Mouse (Mus musculus): ENCODE measurements around the gene Glod4. TPM values are rescaled to one million over a fixed set of nuclear protein-coding genes. Genes with fewer than 3 reads are reported as not detected.

Gene Glod4
- polyA plus RNA-seq, 1 experiment: 1.6 TPM

DNA sequence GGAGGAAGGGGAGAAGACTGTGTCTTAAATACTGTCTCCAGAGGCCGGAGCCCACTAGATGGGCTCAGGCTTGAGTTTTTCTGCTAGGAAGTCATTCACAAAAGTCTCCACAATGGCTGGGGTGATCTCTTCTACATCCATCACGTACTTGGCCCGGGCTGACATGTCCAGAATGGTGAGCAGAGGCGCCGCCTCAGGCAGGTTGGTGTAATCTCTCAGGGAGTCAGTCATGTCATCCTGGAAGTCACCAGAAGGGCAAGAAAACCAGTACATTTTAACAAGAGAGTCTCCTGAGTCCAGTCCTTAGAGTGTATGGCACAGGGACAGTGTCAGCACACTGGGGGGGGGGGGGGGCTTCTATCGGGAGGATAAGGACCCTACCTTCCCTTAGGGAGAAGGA, 15.0 kb upstream of the Glod4 start:
- WGBS: 79% methylated on average over 6 of the region's 6 CpGs
- Histone ChIP-seq H3K36me3 (ENCODE audit: control insufficient read depth, insufficient read depth, low read length) (no peaks in the 10 kb centered on the region), H3K27ac (ENCODE audit: insufficient read depth, low read depth, low read length) (no peak overlapping the region), H3K4me3 (ENCODE audit: low read depth, low read length) (no peak overlapping the region), H3K27me3 (ENCODE audit: control insufficient read depth, insufficient read depth, low read length) (no peaks in the 10 kb centered on the region), H3K4me1 (ENCODE audit: control insufficient read depth, insufficient read depth, insufficient read length, low read length) (no peaks in the 10 kb centered on the region; the same call in 1 of the 2 replicates)
- no peak for TF ChIP-seq POLR2A (IDR thresholded peaks at IDR 0.05; ENCODE audit: low read depth, low read length)
- TF ChIP-seq CTCF (IDR thresholded peaks at IDR 0.05; ENCODE audit: extremely low read depth, insufficient read length, insufficient replicate concordance, low read depth, low read length): no peak

DNA sequence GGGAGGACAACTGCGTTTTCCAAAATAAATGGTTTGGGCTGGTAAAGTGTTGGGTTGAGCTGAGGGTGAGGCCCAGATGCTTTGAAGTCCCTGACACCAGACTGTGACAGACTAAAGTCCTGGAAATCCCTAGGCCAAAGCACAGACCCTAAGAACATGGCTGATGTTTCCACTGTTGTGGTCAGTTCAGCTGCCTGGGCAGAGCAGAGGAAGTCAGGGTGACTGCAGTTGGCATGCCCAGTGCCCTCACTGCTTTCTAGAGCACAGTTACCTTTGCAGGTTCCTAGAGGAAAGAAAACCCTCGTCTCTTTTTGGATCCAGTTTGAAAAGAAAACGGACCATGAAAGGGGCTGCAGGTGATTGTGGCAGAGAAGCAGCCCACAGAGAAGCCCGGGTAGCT, 13.9 kb upstream of the Glod4 start:
- Histone ChIP-seq H3K4me3 (ENCODE audit: low read depth, low read length) (no peak overlapping the region), H3K36me3 (ENCODE audit: control insufficient read depth, insufficient read depth, low read length) (no peaks in the 10 kb centered on the region), H3K27ac (ENCODE audit: insufficient read depth, low read depth, low read length) (no peak overlapping the region), H3K4me1 (ENCODE audit: control insufficient read depth, insufficient read depth, insufficient read length, low read length) (no peaks in the 10 kb centered on the region; the same call in 1 of the 2 replicates), H3K27me3 (ENCODE audit: control insufficient read depth, insufficient read depth, low read length) (no peaks in the 10 kb centered on the region)
- 81% methylated on average over 4 of the region's 4 CpGs for WGBS
- no peak for TF ChIP-seq POLR2A (IDR thresholded peaks at IDR 0.05; ENCODE audit: low read depth, low read length)
- TF ChIP-seq CTCF (IDR thresholded peaks at IDR 0.05; ENCODE audit: extremely low read depth, insufficient read length, insufficient replicate concordance, low read depth, low read length): no peak

DNA sequence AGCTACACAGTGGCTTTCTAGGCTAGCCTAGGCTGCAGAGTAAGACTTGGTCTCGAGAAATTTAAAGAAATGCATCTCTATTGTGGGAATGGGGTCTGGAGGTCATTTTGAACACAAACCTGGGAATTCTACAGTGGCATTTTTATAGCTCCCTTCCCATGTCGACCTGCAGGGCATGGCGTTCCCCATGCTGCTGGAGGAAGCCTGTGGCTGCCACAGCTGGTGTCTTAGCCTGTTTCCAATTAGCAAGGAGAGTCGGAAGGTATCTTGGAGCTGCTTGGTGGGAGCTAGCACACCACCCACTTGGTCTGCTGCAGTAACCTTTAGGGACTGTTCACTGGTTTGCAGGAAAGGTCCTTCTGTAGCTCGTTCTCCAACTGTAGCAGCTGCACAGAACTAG, 12.6 kb upstream of the Glod4 start:
- WGBS: 61% methylated on average over 5 of the region's 5 CpGs
- TF ChIP-seq CTCF (IDR thresholded peaks at IDR 0.05; ENCODE audit: extremely low read depth, insufficient read length, insufficient replicate concordance, low read depth, low read length) (no peak), POLR2A (IDR thresholded peaks at IDR 0.05; ENCODE audit: low read depth, low read length) (no peak)
- Histone ChIP-seq H3K27ac (ENCODE audit: insufficient read depth, low read depth, low read length) (no peak overlapping the region), H3K27me3 (ENCODE audit: control insufficient read depth, insufficient read depth, low read length) (no peaks in the 10 kb centered on the region), H3K4me3 (ENCODE audit: low read depth, low read length) (no peak overlapping the region), H3K4me1 (ENCODE audit: control insufficient read depth, insufficient read depth, insufficient read length, low read length) (no peaks in the 10 kb centered on the region; the same call in 1 of the 2 replicates), H3K36me3 (ENCODE audit: control insufficient read depth, insufficient read depth, low read length) (peaks cover 1% of the 10 kb centered on the region; the same call in 1 of the 2 replicates)

DNA sequence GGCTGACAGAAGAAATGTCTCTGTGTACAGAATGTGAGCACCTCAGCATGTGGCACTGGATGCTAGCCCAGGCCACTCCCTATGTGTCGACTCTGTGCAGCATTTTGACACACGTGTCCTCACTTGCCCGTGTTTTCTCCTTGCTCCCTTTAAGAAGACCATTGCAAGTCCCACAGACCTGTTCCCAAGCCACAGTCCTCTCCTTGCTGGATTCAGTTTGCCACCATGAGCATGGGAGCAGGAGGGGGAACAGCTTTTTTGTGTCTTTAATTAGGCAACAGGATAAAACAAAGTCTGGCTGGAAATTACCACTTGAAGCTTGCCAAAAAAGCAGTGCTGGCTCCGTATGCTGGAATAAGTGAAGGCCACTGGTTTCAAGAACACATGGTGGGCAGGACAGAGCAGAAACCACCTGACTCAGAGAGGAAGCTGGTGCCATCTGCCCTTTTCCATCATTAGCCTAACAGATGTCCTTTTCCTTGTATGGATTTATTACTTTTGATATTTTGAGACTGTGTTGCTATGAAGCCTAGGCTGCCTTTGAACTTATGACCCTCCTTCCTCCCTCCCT, 12.0 kb upstream of the Glod4 start:
- Histone ChIP-seq H3K27ac (ENCODE audit: insufficient read depth, low read depth, low read length) (no peak overlapping the region; the same call in 1 of the 2 replicates), H3K4me1 (ENCODE audit: control insufficient read depth, insufficient read depth, insufficient read length, low read length) (no peaks in the 10 kb centered on the region; the same call in 1 of the 2 replicates), H3K27me3 (ENCODE audit: control insufficient read depth, insufficient read depth, low read length) (no peaks in the 10 kb centered on the region), H3K36me3 (ENCODE audit: control insufficient read depth, insufficient read depth, low read length) (peaks cover 4% of the 10 kb centered on the region; the same call in 1 of the 2 replicates), H3K4me3 (ENCODE audit: low read depth, low read length) (no peak overlapping the region)
- no peak for TF ChIP-seq CTCF (IDR thresholded peaks at IDR 0.05; ENCODE audit: extremely low read depth, insufficient read length, insufficient replicate concordance, low read depth, low read length)
- no peak for TF ChIP-seq POLR2A (IDR thresholded peaks at IDR 0.05; ENCODE audit: low read depth, low read length)
- WGBS: 49% methylated on average over 4 of the region's 4 CpGs

DNA sequence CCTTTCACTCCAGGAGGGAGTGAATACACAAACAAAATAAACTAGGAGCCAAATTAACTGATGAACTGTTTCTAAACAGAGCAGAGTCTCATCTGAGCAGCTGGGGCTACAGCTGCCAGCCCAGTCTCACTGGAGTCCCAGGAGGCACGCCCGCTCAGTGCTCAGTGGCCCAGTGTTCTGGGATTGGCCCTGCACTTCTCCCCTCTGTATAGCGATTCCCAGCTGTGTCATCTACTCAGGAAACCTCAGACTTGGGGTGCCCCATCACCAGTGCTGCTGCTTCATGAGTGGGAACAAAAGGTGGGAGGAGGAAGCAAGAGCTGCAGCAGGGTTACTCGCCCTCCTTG, 10.4 kb upstream of the Glod4 start:
- peak overlapping the region; percentile 14; the same call in 1 of the 2 replicates for H3K27ac ChIP-seq (ENCODE audit: insufficient read depth, low read depth, low read length)
- no peak for TF ChIP-seq POLR2A (IDR thresholded peaks at IDR 0.05; ENCODE audit: low read depth, low read length)
- 81% methylated on average over 4 of the region's 4 CpGs for WGBS

DNA sequence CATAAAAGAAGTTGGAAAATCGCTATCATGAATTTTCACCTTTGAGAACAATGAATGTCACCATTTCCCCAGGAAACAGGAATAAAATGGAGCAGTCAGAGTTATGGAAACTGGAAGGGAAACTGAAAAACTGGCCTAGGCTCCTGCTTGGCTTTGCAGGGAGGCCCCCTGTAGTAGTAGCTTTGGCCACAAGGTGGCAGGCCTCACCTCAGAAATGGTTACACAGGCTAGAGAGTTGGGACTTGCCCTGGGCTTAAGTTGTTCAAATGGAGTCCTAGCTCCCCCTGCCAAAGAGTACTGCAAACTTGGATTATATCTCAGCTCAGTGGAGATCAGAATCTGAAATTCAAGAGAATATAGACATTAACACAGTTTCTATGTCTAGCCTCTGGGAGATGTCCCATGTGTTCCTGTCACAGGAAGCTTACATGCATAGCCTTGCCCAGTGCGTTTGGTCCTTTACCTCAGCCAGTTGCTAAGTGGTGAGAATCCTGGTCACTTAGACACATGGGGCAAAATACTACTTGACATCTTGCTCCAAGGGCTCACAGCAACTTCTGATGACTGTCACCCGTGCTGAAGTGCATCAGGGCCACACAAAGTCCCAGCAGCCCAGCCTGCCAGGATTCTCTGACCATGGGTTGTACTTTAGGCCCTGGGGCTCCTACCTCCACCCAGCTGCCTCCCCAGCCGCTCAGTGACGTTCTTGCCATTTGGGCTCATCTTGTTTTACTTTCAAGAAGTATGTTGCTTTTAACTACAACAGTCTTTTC, 9.8 kb upstream of the Glod4 start:
- no peak overlapping the region for H3K4me3 ChIP-seq (ENCODE audit: low read depth, low read length)
- peaks cover 22% of the 10 kb centered on the region for H3K36me3 ChIP-seq (ENCODE audit: control insufficient read depth, insufficient read depth, low read length)
- no peaks in the 10 kb centered on the region for H3K27me3 ChIP-seq (ENCODE audit: control insufficient read depth, insufficient read depth, low read length)
- 66% methylated on average over 5 of the region's 5 CpGs for WGBS
- H3K27ac ChIP-seq (ENCODE audit: insufficient read depth, low read depth, low read length): 0 out of 2 replicates have a peak overlapping the region, but pooled peaks have one; percentile 8
- TF ChIP-seq CTCF (IDR thresholded peaks at IDR 0.05; ENCODE audit: extremely low read depth, insufficient read length, insufficient replicate concordance, low read depth, low read length) (peak; percentile 96; the same call in 1 of the 2 replicates), POLR2A (IDR thresholded peaks at IDR 0.05; ENCODE audit: low read depth, low read length) (no peak)
- H3K4me1 ChIP-seq (ENCODE audit: control insufficient read depth, insufficient read depth, insufficient read length, low read length): no peaks in the 10 kb centered on the region

More for the DNA sequence above, 10.4 kb upstream of the Glod4 start:
- H3K27me3 ChIP-seq (ENCODE audit: control insufficient read depth, insufficient read depth, low read length): no peaks in the 10 kb centered on the region
- H3K36me3 ChIP-seq (ENCODE audit: control insufficient read depth, insufficient read depth, low read length): peaks cover 16% of the 10 kb centered on the region
- H3K4me3 ChIP-seq (ENCODE audit: low read depth, low read length): no peak overlapping the region
- no peaks in the 10 kb centered on the region for H3K4me1 ChIP-seq (ENCODE audit: control insufficient read depth, insufficient read depth, insufficient read length, low read length)

DNA sequence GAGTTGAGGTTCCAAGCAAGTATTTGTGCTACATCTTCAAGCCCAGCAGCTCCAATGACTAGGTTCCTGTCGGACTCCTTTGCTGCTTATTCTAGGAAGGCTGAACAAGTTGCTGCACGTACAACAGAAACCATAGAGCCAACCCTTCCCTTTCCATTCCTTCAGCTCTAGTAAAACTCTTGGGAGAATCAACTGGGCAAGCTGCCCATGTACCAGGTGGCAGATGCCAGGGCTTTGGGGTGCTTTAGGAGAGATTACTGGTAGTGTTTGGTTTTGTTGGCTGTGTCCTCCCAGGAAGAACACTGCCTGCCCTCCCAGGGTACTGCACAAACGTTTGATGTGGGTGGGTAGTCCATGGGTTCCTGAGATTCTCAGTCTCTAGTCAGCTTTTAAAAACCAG, 8.5 kb upstream of the Glod4 start:
- no peak overlapping the region for H3K4me3 ChIP-seq (ENCODE audit: low read depth, low read length)
- no peak overlapping the region for H3K27ac ChIP-seq (ENCODE audit: insufficient read depth, low read depth, low read length)
- TF ChIP-seq POLR2A (IDR thresholded peaks at IDR 0.05; ENCODE audit: low read depth, low read length) (no peak), CTCF (IDR thresholded peaks at IDR 0.05; ENCODE audit: extremely low read depth, insufficient read length, insufficient replicate concordance, low read depth, low read length) (no peak)
- H3K27me3 ChIP-seq (ENCODE audit: control insufficient read depth, insufficient read depth, low read length): no peaks in the 10 kb centered on the region
- no peaks in the 10 kb centered on the region for H3K4me1 ChIP-seq (ENCODE audit: control insufficient read depth, insufficient read depth, insufficient read length, low read length)
- 50% methylated on average over 3 of the region's 3 CpGs for WGBS
- H3K36me3 ChIP-seq (ENCODE audit: control insufficient read depth, insufficient read depth, low read length): peaks cover 25% of the 10 kb centered on the region

All from small intestine, adult 2 months (tissue).